ENCODE assay signal across 8 mouse cellular contexts in the genomic region with DNA sequence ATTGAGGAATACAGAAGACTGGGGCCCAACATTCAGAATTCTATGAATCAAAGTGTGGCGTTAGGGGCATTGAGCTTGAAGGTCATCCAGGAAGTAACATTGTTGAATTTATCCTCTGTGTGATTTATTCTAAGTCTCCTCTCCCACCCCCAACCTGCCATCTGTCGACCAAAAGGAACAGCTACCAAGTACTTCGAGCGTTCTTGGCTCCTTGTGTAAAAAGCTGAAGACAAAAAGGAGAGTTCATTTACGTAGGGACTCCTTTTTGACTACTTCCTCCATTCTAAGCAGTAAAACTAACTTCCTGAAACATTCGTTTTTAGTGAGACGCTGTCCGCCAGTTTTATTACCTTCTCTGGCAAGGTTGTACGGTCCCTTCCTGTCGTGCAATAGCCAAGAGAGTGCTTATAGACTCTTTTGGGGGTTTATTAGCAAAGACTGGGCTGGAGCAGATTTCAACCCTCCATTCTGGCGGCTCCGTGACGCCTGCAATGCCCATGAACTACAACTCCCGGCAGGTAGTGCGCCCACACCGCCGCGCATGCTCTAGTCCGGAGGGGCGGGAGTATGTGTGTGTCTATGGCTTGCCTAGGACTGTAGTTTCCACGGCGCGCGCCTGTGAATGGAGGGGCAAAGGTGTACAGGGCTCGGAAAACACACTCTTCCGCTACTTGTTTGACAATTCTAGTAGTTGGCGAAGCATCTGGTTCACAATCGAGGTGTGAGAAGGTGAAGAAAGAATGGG. TPM values are rescaled to one million over a fixed set of nuclear protein-coding genes. Genes with fewer than 3 reads are reported as not detected.
A peak's percentile ranks its signal among the peaks of the same experiment; 100 is the strongest.
DNase-seq lines count a peak whose midpoint lies in the region; ATAC-seq lines count a peak whose summit lies in the region.

No protein-coding gene starts in this region.

- H3K4me2 ChIP-seq in hindbrain, embryonic 15.5 days, result peak overlapping the region; percentile 82

- peak overlapping the region; percentile 63 for H3K9ac ChIP-seq in hindbrain, embryonic 15.5 days

- peak overlapping the region; percentile 97 for H3K27ac ChIP-seq in hindbrain, embryonic 15.5 days (replicated peaks)

- H3K27me3 ChIP-seq in hindbrain, embryonic 15.5 days, result no peaks in the 10 kb centered on the region

- peak overlapping the region; percentile 67 for H3K4me3 ChIP-seq in hindbrain, embryonic 15.5 days

- peaks cover 25% of the 10 kb centered on the region for H3K4me1 ChIP-seq in hindbrain, embryonic 15.5 days (replicated peaks)

- under 1% methylated on average over 28 of the region's 28 CpGs for WGBS in hindbrain, embryonic 15.5 days

- peak; percentile 96 for ATAC-seq in hindbrain, embryonic 15.5 days (ENCODE audit: low FRiP score, low read depth)

- peak; percentile 97 for DNase-seq in R1 (ENCODE audit: low read depth, low spot score)
- DNase-seq in cerebellum, postnatal 25 days, result peak; percentile 93 to 96
- DNase-seq in frontal cortex, postnatal 36 days (ENCODE audit: low spot score in 2 of 2), result peak; percentile 94 to 95
- DNase-seq in left cerebral cortex, adult 11 months (ENCODE audit: low spot score), result peak; percentile 91
- DNase-seq in lung, postnatal 4 days, result peak; percentile 95 to 96
- DNase-seq in retina, postnatal 7 days (ENCODE audit: low read depth, low spot score), result peak; percentile 89
- peak; percentile 86 for DNase-seq in urinary bladder, adult 2 months (ENCODE audit: low spot score)

- H3K36me3 ChIP-seq in hindbrain, embryonic 15.5 days, result peaks cover 8% of the 10 kb centered on the region

- no peaks in the 10 kb centered on the region for H3K9me3 ChIP-seq in hindbrain, embryonic 15.5 days

RNA-seq across cellular contexts. Expression of a gene that starts 0.7 kb away (rescaled TPM):
- polyA plus RNA-seq in hindbrain, embryonic 15.5 days (2015; fragmentation: Nextera tagmentation; extraction: Ambion mirVana), result 14.4 and 15.4 TPM in 2 replicates
- polyA plus RNA-seq in urinary bladder, adult 2 months (2012; rRNA removed), result 54.1 and 56.4 TPM in 2 replicates

RNA-seq across cellular contexts. Expression of a gene that starts 1.0 kb away (rescaled TPM):
- polyA plus RNA-seq in hindbrain, embryonic 15.5 days (2015; fragmentation: Nextera tagmentation; extraction: Ambion mirVana), result 21.4 and 21.5 TPM in 2 replicates
- 9.0 and 10.6 TPM in 2 replicates for polyA plus RNA-seq in urinary bladder, adult 2 months (2012; rRNA removed)

RNA-seq across cellular contexts. Expression of a gene that starts 39.7 kb away (rescaled TPM):
- 4.4 and 4.8 TPM in 2 replicates for polyA plus RNA-seq in hindbrain, embryonic 15.5 days (2015; fragmentation: Nextera tagmentation; extraction: Ambion mirVana)
- polyA plus RNA-seq in urinary bladder, adult 2 months (2012; rRNA removed), result 17.2 and 22.3 TPM in 2 replicates

RNA-seq across cellular contexts. Expression of a gene that starts 49.4 kb away (rescaled TPM):
- polyA plus RNA-seq in hindbrain, embryonic 15.5 days (2015; fragmentation: Nextera tagmentation; extraction: Ambion mirVana), result 12.0 and 14.5 TPM in 2 replicates
- 6.9 and 7.1 TPM in 2 replicates for polyA plus RNA-seq in urinary bladder, adult 2 months (2012; rRNA removed)

Comparison
In these comparisons a context has a peak if more than half of its experiments do, and no peak if none do; other contexts are left out.
1. Peak in every context shown above with its lines: DNase-seq, ATAC-seq, H3K4me3 ChIP-seq and H3K27ac ChIP-seq.